Mouse (Mus musculus) midbrain, embryonic 15.5 days (tissue): ENCODE measurements around the gene Rsph14. TPM values are rescaled to one million over a fixed set of nuclear protein-coding genes. Genes with fewer than 3 reads are reported as not detected.

Source experiments
- ATAC-seq: fragments of 200-750 bp; cut with Nextera tagmentation; replicated peaks from 2 replicates; pipeline ENCODE4 v1.8.0; 2017; ENCODE audit warnings: moderate TSS enrichment
- H3K27ac ChIP-seq: fragments of 300-500 bp; sonication (generic); 2 replicates; pipeline ENCODE4 v1.5.1; 2015; ENCODE audit warnings: mild to moderate bottlenecking, inconsistent platforms
- H3K27me3 ChIP-seq: fragments of 300-500 bp; sonication (generic); replicated peaks from 2 replicates; pipeline ENCODE4 v1.6.1; 2015; ENCODE audit warnings: inconsistent platforms
- H3K36me3 ChIP-seq: fragments of 300-500 bp; sonication (generic); replicated peaks from 2 replicates; pipeline ENCODE4 v1.6.1; 2015; ENCODE audit warnings: inconsistent platforms
- H3K4me1 ChIP-seq: fragments of 300-500 bp; sonication (generic); 2 replicates; pipeline ENCODE4 v1.6.1; 2015; ENCODE audit warnings: inconsistent platforms
- H3K4me2 ChIP-seq: fragments of 300-500 bp; sonication (generic); 2 replicates; pipeline ENCODE4 v1.6.1; 2015; ENCODE audit warnings: inconsistent platforms, mild to moderate bottlenecking, moderate library complexity
- H3K4me3 ChIP-seq: fragments of 300-500 bp; sonication (generic); 2 replicates; pipeline ENCODE4 v1.5.1; 2015; ENCODE audit warnings: mild to moderate bottlenecking, inconsistent platforms
- H3K9ac ChIP-seq: fragments of 300-500 bp; sonication (generic); 2 replicates; pipeline ENCODE4 v1.6.1; 2015; ENCODE audit warnings: mild to moderate bottlenecking, inconsistent platforms
- H3K9me3 ChIP-seq: fragments of 300-500 bp; sonication (generic); 2 replicates; pipeline ENCODE4 v1.6.1; 2016; ENCODE audit warnings: inconsistent platforms
- WGBS: fragments of 180-500 bp; shearing (Covaris S2); methylation state at CpG from one replicate; pipeline ENCODE4 v1.1.7; 2015; ENCODE audit warnings: mixed read lengths; 5-methylcytosine and 5-hydroxymethylcytosine counted together
- polyA plus RNA-seq: library from polyadenylated mRNA; unstranded; fragments of >200 nt; fragmentation: Nextera tagmentation; extraction: Ambion mirVana; gene quantifications from 2 replicates; pipeline ENCODE4 v1.2.1, GENCODE M21; 2015

Rsph14 gene
- polyA plus RNA-seq, 1 experiment from 2014 or later = 1.5 TPM

- Histone ChIP-seq H3K4me2 (peak overlapping the region; percentile 84), H3K27me3 (no peaks in the 10 kb centered on the region), H3K9ac (peak overlapping the region; percentile 89), H3K27ac (peak overlapping the region; percentile 94), H3K9me3 (no peaks in the 10 kb centered on the region), H3K36me3 (no peaks in the 10 kb centered on the region), H3K4me1 (peaks cover 66% of the 10 kb centered on the region), H3K4me3 (peak overlapping the region; percentile 73)
- WGBS = 2% methylated on average over 71 of the region's 71 CpGs
- 0 out of 2 replicates have a peak, but pooled peaks have one; percentile 0 for ATAC-seq
Measured at GRCm38 (mm10) chr10:75061341-75062188, 29.2 kb upstream of the Rsph14 start.

GRCm38 (mm10) chr10:75060843-75061235, 28.5 kb upstream of the Rsph14 start:
- H3K4me2 ChIP-seq = peak overlapping the region; percentile 84
- peak overlapping the region; percentile 73 for H3K4me3 ChIP-seq
- whole genome bisulfite sequencing = under 1% methylated on average over 42 of the region's 48 CpGs
- H3K27me3 ChIP-seq = no peaks in the 10 kb centered on the region
- H3K36me3 ChIP-seq = no peaks in the 10 kb centered on the region
- H3K9ac ChIP-seq = peak overlapping the region; percentile 89
- peak; percentile 37; the same call in 1 of the 2 replicates for ATAC-seq
- H3K4me1 ChIP-seq = peaks cover 67% of the 10 kb centered on the region
- H3K27ac ChIP-seq = peak overlapping the region; percentile 94
- no peaks in the 10 kb centered on the region for H3K9me3 ChIP-seq

DNA sequence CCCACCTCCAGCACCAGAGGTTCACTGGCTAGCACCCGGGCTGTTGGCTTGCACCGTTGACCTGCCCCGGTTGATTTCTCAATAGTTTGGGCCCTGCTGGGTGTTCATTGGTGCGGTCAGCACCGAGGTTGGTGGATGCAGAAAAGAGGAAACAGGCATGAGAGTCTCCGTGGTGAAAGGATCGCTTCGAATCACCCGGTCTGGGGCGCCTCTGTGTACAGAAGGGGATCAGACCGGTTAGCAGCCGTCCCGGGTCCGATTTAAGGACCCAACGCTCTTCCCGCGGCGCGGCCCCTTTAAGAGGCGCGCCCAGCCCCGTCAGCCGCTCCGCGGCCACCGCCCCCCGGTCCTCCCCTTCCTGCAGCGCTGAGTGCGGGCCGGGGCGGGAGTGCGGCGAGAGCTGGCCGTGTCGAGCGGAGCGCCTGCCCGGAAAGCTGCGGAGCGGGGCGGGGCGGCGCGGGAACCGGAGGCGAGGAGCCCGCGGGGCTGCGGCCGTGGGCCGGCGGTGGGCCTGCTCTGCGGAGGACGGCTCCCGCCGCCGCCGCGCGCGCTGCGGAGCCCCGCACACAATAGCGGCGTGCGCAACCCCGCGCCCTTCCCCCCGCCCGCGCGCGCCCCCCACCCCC, 27.9 kb upstream of the Rsph14 start, which contains the start of gene Bcr:
TSS of gene Bcr (plus strand) at position 376 of the 626 bp plus-strand sequence.
- H3K27ac ChIP-seq = peak within 1 kb of the TSS; percentile 94
- H3K4me3 ChIP-seq = peak within 1 kb of the TSS; percentile 73
- under 1% methylated on average over 60 of the region's 73 CpGs for WGBS
- peak within 1 kb of the TSS; percentile 89 for H3K9ac ChIP-seq
- H3K4me1 ChIP-seq = peaks cover 67% of the 10 kb centered on the region
- no peaks in the 10 kb centered on the region for H3K9me3 ChIP-seq
- peak; percentile 84 for ATAC-seq
- H3K4me2 ChIP-seq = peak within 1 kb of the TSS; percentile 84
- H3K36me3 ChIP-seq = no peaks in the 10 kb centered on the region
- H3K27me3 ChIP-seq = no peaks in the 10 kb centered on the region

GRCm38 (mm10) chr10:75059396-75059795, 27.0 kb upstream of the Rsph14 start:
- 2% methylated on average over 11 of the region's 11 CpGs for WGBS
- no peak overlapping the region for H3K9ac ChIP-seq
- H3K27ac ChIP-seq = no peak overlapping the region
- no peak for ATAC-seq
- H3K4me2 ChIP-seq = peak overlapping the region; percentile 84
- H3K4me1 ChIP-seq = peaks cover 57% of the 10 kb centered on the region
- H3K36me3 ChIP-seq = no peaks in the 10 kb centered on the region
- H3K27me3 ChIP-seq = no peaks in the 10 kb centered on the region
- no peaks in the 10 kb centered on the region for H3K9me3 ChIP-seq
- H3K4me3 ChIP-seq = peak overlapping the region; percentile 73

DNA sequence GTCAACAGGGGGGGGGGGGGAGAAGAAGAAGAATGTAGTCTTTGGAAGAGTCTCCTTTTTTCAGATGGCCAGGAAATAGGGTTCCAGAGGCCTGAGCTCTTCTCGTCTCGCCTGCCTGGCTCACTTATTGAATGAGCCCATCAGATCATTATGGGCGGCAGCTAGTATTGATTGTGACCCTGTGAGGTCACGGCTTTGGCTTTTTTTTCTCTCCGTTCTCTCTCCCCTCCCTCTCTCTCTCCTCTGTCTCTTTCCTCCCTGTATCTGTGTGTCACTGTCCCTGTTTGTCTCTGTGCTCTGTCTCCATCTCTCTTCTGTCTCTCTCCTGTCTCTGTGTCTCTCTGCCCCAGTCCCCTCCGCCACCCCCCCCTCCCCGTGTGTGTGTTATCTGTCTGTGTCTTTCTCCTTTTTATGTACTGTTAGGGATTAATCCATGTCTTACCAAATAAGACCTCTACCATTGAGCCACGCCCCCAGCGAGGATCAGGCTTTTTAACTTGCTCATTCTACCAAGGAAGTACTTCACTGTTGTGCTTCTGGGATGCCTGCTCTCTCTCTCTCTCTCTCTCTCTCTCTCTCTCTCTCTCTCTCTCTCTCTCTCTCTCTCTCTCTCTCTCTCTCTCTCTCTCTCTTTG, 26.5 kb upstream of the Rsph14 start:
- Histone ChIP-seq H3K4me2 (peak overlapping the region; percentile 84; the same call in 1 of the 2 replicates), H3K4me1 (peaks cover 55% of the 10 kb centered on the region), H3K9me3 (no peaks in the 10 kb centered on the region), H3K36me3 (no peaks in the 10 kb centered on the region), H3K9ac (no peak overlapping the region), H3K27ac (no peak overlapping the region), H3K27me3 (no peaks in the 10 kb centered on the region), H3K4me3 (no peak overlapping the region)
- 15% methylated on average over 9 of the region's 9 CpGs for WGBS
- no peak for ATAC-seq

- H3K9me3 ChIP-seq = no peaks in the 10 kb centered on the region
- no peak overlapping the region for H3K9ac ChIP-seq
- 68% methylated on average over 8 of the region's 8 CpGs for WGBS
- ATAC-seq = no peak
- no peak overlapping the region for H3K27ac ChIP-seq
- no peak overlapping the region for H3K4me3 ChIP-seq
- H3K27me3 ChIP-seq = no peaks in the 10 kb centered on the region
- H3K36me3 ChIP-seq = no peaks in the 10 kb centered on the region
- H3K4me1 ChIP-seq = peaks cover 50% of the 10 kb centered on the region
- H3K4me2 ChIP-seq = no peak overlapping the region
Measured at GRCm38 (mm10) chr10:75058336-75058735, 25.9 kb upstream of the Rsph14 start.

- Histone ChIP-seq H3K27me3 (no peaks in the 10 kb centered on the region), H3K9ac (no peak overlapping the region), H3K9me3 (no peaks in the 10 kb centered on the region), H3K4me1 (peaks cover 29% of the 10 kb centered on the region), H3K36me3 (no peaks in the 10 kb centered on the region), H3K27ac (0 out of 2 replicates have a peak overlapping the region, but pooled peaks have one; percentile 19), H3K4me2 (no peak overlapping the region), H3K4me3 (no peak overlapping the region)
- 0 out of 2 replicates have a peak, but pooled peaks have one; percentile 4 for ATAC-seq
- WGBS = 3% methylated on average over 4 of the region's 4 CpGs
Measured at GRCm38 (mm10) chr10:75056255-75056654, 23.9 kb upstream of the Rsph14 start.

DNA sequence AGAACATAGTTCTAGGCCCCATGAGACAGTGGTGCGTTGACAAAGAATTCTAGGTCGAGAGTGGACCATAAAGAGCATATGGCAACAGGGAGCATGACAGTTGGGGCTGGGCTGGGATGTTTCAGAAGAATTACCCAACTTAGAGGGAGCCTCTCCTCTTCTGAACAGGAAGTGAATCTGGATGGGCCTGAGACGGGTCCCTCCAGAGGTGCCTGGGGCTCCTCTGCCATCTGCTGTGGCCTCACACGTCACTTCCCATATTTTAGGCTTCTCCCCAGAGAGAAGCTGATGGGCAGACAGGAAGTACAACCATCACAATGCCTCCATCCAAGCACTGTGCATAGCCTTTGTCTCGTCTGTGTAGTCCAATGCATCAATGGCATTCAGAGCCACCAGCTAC, 23.3 kb upstream of the Rsph14 start:
- H3K27ac ChIP-seq = no peak overlapping the region

DNA sequence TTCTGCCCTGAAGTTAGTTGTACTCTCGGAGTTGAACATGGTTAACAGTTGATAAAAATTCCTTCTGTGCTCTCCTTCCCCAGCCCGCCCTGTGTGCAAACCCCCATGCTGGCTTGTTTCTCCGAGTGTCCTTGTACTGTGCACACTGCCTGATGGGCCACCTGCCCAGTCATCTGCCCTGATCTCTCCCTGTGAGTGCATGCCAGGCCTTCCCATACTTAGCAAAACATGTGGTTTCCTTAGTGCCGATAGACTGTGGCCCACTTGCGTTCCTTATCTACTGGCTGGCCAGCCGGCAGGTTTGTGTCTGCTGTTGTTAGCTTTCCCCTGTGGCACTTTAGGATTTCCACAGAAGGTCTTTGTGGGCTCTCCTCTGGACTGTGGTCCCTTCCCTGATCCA, 21.7 kb upstream of the Rsph14 start:
- no peak overlapping the region for H3K9ac ChIP-seq

More for the DNA sequence above, 23.3 kb upstream of the Rsph14 start:
- Histone ChIP-seq H3K4me1 (peaks cover 29% of the 10 kb centered on the region), H3K4me2 (no peak overlapping the region), H3K4me3 (no peak overlapping the region), H3K9ac (no peak overlapping the region), H3K36me3 (no peaks in the 10 kb centered on the region), H3K27me3 (no peaks in the 10 kb centered on the region), H3K9me3 (no peaks in the 10 kb centered on the region)
- WGBS = 53% methylated on average over 5 of the region's 5 CpGs
- no peak for ATAC-seq

GRCm38 (mm10) chr10:75053655-75054054, 21.3 kb upstream of the Rsph14 start:
- H3K4me3 ChIP-seq = no peak overlapping the region
- H3K9ac ChIP-seq = no peak overlapping the region
- no peak for ATAC-seq
- no peak overlapping the region for H3K27ac ChIP-seq
- H3K36me3 ChIP-seq = no peaks in the 10 kb centered on the region
- H3K4me1 ChIP-seq = peaks cover 16% of the 10 kb centered on the region
- H3K27me3 ChIP-seq = no peaks in the 10 kb centered on the region
- H3K9me3 ChIP-seq = no peaks in the 10 kb centered on the region
- H3K4me2 ChIP-seq = no peak overlapping the region
- WGBS = 88% methylated on average over 4 of the region's 4 CpGs

More for the DNA sequence above, 21.7 kb upstream of the Rsph14 start:
- Histone ChIP-seq H3K4me1 (peaks cover 20% of the 10 kb centered on the region), H3K4me2 (no peak overlapping the region), H3K9me3 (no peaks in the 10 kb centered on the region), H3K27me3 (no peaks in the 10 kb centered on the region), H3K36me3 (no peaks in the 10 kb centered on the region), H3K27ac (no peak overlapping the region), H3K4me3 (no peak overlapping the region)
- ATAC-seq = no peak
- 82% methylated on average over 6 of the region's 6 CpGs for WGBS

- Histone ChIP-seq H3K4me2 (no peak overlapping the region), H3K27ac (no peak overlapping the region), H3K27me3 (no peaks in the 10 kb centered on the region), H3K9ac (no peak overlapping the region), H3K4me3 (no peak overlapping the region), H3K36me3 (no peaks in the 10 kb centered on the region), H3K9me3 (no peaks in the 10 kb centered on the region), H3K4me1 (peaks cover 15% of the 10 kb centered on the region)
- no peak for ATAC-seq
- 80% methylated on average over 8 of the region's 8 CpGs for WGBS
Measured at GRCm38 (mm10) chr10:75052902-75053301, 20.5 kb upstream of the Rsph14 start.
